Mouse (Mus musculus): Measurements from ENCODE around the gene Tsga10. TPM values are rescaled to one million over a fixed set of nuclear protein-coding genes. Genes with fewer than 3 reads are reported as not detected.

Tsga10 gene
- polyA plus RNA-seq, 1 experiment from 2014 or later, result 19.1 TPM

DNA sequence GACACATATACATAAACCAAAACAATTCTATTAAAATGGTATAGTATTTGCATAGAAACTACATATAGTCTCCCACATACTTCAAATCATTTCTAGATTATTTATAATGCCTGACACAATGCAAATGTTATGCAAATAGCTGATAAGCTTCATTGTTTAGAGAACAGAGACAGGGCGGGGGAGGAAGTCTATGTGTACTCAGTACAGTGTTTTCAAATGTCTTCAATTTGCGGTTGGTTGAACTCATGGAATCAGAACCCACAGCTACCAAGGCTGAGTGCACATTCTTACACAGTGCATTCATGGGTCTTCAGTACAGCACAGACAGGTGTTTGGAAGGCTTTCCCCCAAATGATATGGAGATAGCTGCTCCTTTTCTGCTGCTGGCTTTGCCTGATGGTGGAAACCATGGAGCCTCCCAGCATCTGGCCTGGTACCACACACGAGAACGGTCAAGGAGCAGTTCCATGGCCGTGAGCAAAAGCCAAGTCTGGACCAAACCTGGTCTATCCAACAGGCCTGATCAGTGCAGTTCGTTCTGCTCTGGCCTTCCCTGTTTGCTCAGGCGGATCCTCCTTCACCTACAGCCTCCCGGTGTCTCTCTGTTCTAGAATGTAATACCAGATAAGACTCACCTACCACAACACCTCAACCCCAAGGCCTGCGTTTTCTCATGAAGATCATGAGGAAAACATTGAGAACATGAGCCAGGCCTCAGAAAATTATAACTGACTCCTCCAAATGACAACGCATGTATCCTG lies 154.5 kb downstream of the Tsga10 start:
- WGBS, result 93% methylated on average over 10 of the region's 10 CpGs
- no peak for ATAC-seq (ENCODE audit: low read depth)
- Histone ChIP-seq H3K9ac (no peak overlapping the region), H3K36me3 (no peaks in the 10 kb centered on the region), H3K9me3 (no peaks in the 10 kb centered on the region), H3K27me3 (no peaks in the 10 kb centered on the region), H3K4me2 (no peak overlapping the region), H3K4me1 (replicated peaks) (no peaks in the 10 kb centered on the region), H3K4me3 (no peak overlapping the region), H3K27ac (replicated peaks) (no peak overlapping the region)

DNA sequence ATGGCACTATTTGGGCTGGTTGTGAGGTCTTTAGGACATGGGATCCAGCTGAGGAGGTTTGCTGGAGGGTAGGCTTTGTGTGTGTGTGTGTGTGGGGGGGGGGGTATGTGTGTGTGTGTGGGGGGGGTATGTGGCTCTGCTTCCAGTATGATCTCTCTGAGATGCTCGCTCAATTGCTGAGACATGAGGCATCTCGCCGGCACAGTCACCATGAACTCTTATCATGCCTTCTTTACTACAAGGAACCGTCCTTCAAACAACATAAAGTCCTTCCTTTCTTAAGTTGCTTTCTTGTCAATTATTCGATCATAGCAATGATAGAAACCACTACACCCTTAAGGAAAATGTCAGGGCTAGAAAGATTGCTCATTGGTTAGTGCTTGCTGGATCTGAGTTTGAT lies 155.1 kb downstream of the Tsga10 start:
- no peaks in the 10 kb centered on the region for H3K36me3 ChIP-seq
- no peaks in the 10 kb centered on the region for H3K9me3 ChIP-seq
- H3K9ac ChIP-seq, result no peak overlapping the region
- H3K4me1 ChIP-seq (replicated peaks), result no peaks in the 10 kb centered on the region
- H3K4me3 ChIP-seq, result no peak overlapping the region
- WGBS, result 97% methylated on average over 5 of the region's 5 CpGs
- no peak overlapping the region for H3K4me2 ChIP-seq
- no peak for ATAC-seq (ENCODE audit: low read depth)
- no peaks in the 10 kb centered on the region for H3K27me3 ChIP-seq
- no peak overlapping the region for H3K27ac ChIP-seq (replicated peaks)

DNA sequence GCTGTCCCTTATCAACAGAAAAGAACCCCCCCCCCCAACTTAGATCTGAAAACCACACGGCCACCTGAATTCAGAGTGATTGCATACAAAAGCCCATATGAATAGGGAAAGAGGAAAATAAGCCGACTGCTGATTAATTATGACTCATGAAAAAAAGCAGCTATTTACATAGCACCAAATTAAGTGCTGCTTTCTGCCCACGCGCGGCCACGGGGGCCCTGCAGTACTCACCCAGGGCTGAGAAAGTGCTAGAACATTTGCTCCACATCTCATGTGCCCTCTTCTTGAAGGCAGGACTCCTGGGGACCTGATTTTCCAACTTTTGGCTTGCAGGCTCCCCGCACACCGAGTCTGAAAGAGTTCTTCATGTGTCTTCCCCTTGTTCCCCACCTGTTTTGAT lies 156.5 kb downstream of the Tsga10 start:
- Histone ChIP-seq H3K4me3 (no peak overlapping the region), H3K36me3 (no peaks in the 10 kb centered on the region), H3K9me3 (no peaks in the 10 kb centered on the region), H3K27me3 (no peaks in the 10 kb centered on the region), H3K9ac (no peak overlapping the region), H3K27ac (replicated peaks) (no peak overlapping the region), H3K4me2 (no peak overlapping the region), H3K4me1 (replicated peaks) (no peaks in the 10 kb centered on the region)
- ATAC-seq (ENCODE audit: low read depth), result no peak
- 86% methylated on average over 8 of the region's 8 CpGs for WGBS

DNA sequence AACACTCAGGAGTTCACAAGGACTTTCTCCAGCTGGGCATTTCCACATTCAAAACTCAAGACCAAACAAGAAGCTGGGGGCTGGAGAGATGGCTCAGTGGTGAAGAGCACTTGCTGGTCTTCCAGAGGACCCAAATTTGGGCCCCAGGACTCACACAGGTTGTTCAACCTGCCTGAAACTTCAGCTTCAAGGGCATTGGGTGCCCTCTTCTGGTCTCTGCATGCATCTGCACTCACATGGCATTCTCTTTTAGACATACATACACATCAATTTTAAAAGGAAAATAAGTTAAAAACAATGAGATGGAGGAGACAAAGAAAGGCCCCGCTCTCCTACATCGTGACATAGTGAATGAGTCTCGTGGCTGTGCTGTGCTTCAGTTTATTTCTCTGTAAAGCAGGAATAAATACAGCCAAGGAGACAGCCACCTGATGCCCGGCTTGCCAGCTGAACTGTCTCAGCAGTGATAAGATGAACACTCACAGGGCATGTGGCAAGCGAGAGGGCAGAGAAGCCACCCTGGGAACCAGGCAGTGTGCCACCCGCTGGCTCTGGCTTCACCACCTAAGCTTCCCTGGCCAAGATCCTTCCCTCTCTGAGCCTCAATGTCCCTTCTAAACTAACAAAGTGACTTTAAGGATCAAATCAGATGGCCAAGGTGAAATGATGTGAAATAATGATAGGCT lies 157.8 kb downstream of the Tsga10 start:
- no peaks in the 10 kb centered on the region for H3K4me1 ChIP-seq (replicated peaks)
- no peak overlapping the region for H3K9ac ChIP-seq
- H3K27me3 ChIP-seq, result no peaks in the 10 kb centered on the region
- H3K27ac ChIP-seq (replicated peaks), result no peak overlapping the region
- H3K4me2 ChIP-seq, result no peak overlapping the region
- H3K36me3 ChIP-seq, result no peaks in the 10 kb centered on the region
- no peak for ATAC-seq (ENCODE audit: low read depth)
- 89% methylated on average over 6 of the region's 6 CpGs for whole genome bisulfite sequencing
- no peaks in the 10 kb centered on the region for H3K9me3 ChIP-seq
- no peak overlapping the region for H3K4me3 ChIP-seq

Other genes with a start within 250 kb of the Tsga10 start
- gene 2010300C02Rik, start 146.3 kb downstream of the Tsga10 start, polyA plus RNA-seq (2015; fragmentation: Nextera tagmentation; extraction: Ambion mirVana), result 1.2 and 1.5 TPM in 2 replicates
- 6.9 and 8.7 TPM in 2 replicates for gene Lipt1, start 5.3 kb upstream of the Tsga10 start, polyA plus RNA-seq (2015; fragmentation: Nextera tagmentation; extraction: Ambion mirVana)
- gene Mitd1, start 24.0 kb upstream of the Tsga10 start, polyA plus RNA-seq (2015; fragmentation: Nextera tagmentation; extraction: Ambion mirVana), result 16.0 and 17.1 TPM in 2 replicates
- gene Mrpl30, start 24.0 kb upstream of the Tsga10 start, polyA plus RNA-seq (2015; fragmentation: Nextera tagmentation; extraction: Ambion mirVana), result 260 and 271 TPM in 2 replicates
- gene Lyg2, start 50.1 kb upstream of the Tsga10 start, polyA plus RNA-seq (2015; fragmentation: Nextera tagmentation; extraction: Ambion mirVana), result not detected in 2 replicates
- gene Lyg1, start 91.3 kb upstream of the Tsga10 start, polyA plus RNA-seq (2015; fragmentation: Nextera tagmentation; extraction: Ambion mirVana), result not detected in 2 replicates
- 173 and 190 TPM in 2 replicates for gene Txndc9, start 131.5 kb upstream of the Tsga10 start, polyA plus RNA-seq (2015; fragmentation: Nextera tagmentation; extraction: Ambion mirVana)
- 24.1 and 26.0 TPM in 2 replicates for gene Eif5b, start 131.6 kb upstream of the Tsga10 start, polyA plus RNA-seq (2015; fragmentation: Nextera tagmentation; extraction: Ambion mirVana)

Data from neural tube, embryonic 13.5 days (tissue).